Mouse (Mus musculus): Measurements from ENCODE around the gene Cox8b. TPM values are rescaled to one million over a fixed set of nuclear protein-coding genes. Genes with fewer than 3 reads are reported as not detected.
"Not testable (repeated sequence)": the region's sequence is repeated elsewhere in the genome, so short reads cannot be mapped to it uniquely, and the experiment has no call there.

The Cox8b gene
- total RNA-seq, 2 experiments from 2014 or later: 1,696 to 1,975 TPM

- no peak for DNase-seq
Measured at GRCm38 (mm10) chr7:140914031-140914690, 13.9 kb upstream of the Cox8b start.

GRCm38 (mm10) chr7:140912846-140913482 lies 12.7 kb upstream of the Cox8b start:
- no peak for DNase-seq

GRCm38 (mm10) chr7:140912293-140912692 lies 12.0 kb upstream of the Cox8b start:
- no peak for DNase-seq

GRCm38 (mm10) chr7:140908634-140909107 lies 8.4 kb upstream of the Cox8b start:
- DNase-seq: peak; percentile 56

GRCm38 (mm10) chr7:140908181-140908580 lies 7.9 kb upstream of the Cox8b start:
- no peak for DNase-seq

GRCm38 (mm10) chr7:140907697-140908096 lies 7.5 kb upstream of the Cox8b start:
- DNase-seq: no peak

- DNase-seq: no peak
Measured at GRCm38 (mm10) chr7:140907131-140907530, 6.9 kb upstream of the Cox8b start.

- no peak for DNase-seq
Measured at GRCm38 (mm10) chr7:140905642-140906081, 5.4 kb upstream of the Cox8b start.

GRCm38 (mm10) chr7:140903212-140903611 lies 3.0 kb upstream of the Cox8b start:
- peak; percentile 44 for DNase-seq

GRCm38 (mm10) chr7:140902036-140902875 lies 2.0 kb upstream of the Cox8b start:
- DNase-seq: peak; percentile 68

- no peak for DNase-seq
Measured at GRCm38 (mm10) chr7:140899121-140899520, 1.1 kb downstream of the Cox8b start.

- no peak for DNase-seq
Measured at GRCm38 (mm10) chr7:140897863-140898262, 2.4 kb downstream of the Cox8b start.

- no peak for DNase-seq
Measured at GRCm38 (mm10) chr7:140894611-140895010, 5.6 kb downstream of the Cox8b start.

- DNase-seq: no peak
Measured at GRCm38 (mm10) chr7:140894031-140894430, 6.2 kb downstream of the Cox8b start.

GRCm38 (mm10) chr7:140890636-140891035 lies 9.6 kb downstream of the Cox8b start:
- not testable (repeated sequence) for DNase-seq

GRCm38 (mm10) chr7:140882469-140882803 lies 17.8 kb downstream of the Cox8b start:
- no peak for DNase-seq

GRCm38 (mm10) chr7:140881696-140882468 lies 18.4 kb downstream of the Cox8b start, which contains the start of the genes Psmd13 and Sirt3:
TSS of gene Psmd13 (plus strand) at chr7:140881968.
TSS of gene Sirt3 (minus strand) at chr7:140882309.
- peak; percentile 90 for DNase-seq

- DNase-seq: no peak
Measured at GRCm38 (mm10) chr7:140880865-140881515, 19.3 kb downstream of the Cox8b start.

GRCm38 (mm10) chr7:140880419-140880818 lies 19.8 kb downstream of the Cox8b start:
- DNase-seq: no peak

GRCm38 (mm10) chr7:140879355-140879754 lies 20.9 kb downstream of the Cox8b start:
- no peak for DNase-seq

- no peak for DNase-seq
Measured at GRCm38 (mm10) chr7:140877364-140877763, 22.9 kb downstream of the Cox8b start.

All from gastrocnemius, postnatal 25 days (tissue).